Mouse (Mus musculus) left cerebral cortex, adult 18-20 months (tissue): Measurements from ENCODE around the gene Rtl6. TPM values are rescaled to one million over a fixed set of nuclear protein-coding genes. Genes with fewer than 3 reads are reported as not detected.

Experiments
- DNase-seq, 2 experiments: peaks; one replicate each; pipeline ENCODE4 v3.0.0; 2021 to 2022; ENCODE audit warnings: low spot score in 2 of 2, mixed read lengths in 1 of 2
- total RNA-seq, 2 experiments: library from RNA; stranded (reverse); gene quantifications; 2 replicates each; pipeline ENCODE4 v1.2.3; 2021

The Rtl6 gene
- total RNA-seq, 2 experiments from 2014 or later: 49.2 to 50.3 TPM

DNA sequence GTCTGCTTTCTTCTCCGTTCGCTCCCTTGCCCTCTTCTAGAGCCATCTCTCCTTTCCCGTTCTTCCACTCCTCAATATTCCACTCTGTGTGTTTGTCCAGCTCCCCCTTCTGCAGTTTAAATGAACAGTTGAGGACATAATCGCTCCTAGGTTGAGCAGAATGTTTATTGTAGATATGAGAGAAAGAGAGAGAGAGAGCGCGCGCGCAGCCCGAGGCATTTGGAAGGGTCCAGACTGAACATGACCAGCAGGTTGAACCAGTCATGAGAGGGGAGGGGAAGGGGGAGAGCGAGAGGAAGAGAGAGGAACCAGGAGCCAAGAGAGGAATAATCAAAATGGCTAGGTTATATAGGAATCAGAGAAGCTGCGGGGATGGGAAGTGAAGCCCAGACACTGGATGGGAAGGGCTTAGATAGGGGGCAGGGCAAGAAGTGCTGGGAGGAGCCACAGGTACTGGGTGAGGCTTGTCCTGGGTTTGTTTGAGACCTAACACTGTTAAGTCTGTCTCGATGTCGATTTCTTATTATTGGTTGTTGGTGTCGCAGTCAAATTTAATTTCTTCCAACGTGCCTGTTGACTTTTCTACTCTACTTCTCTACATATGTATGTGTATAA, 18.5 kb downstream of the Rtl6 start:
- no peak for DNase-seq

DNA sequence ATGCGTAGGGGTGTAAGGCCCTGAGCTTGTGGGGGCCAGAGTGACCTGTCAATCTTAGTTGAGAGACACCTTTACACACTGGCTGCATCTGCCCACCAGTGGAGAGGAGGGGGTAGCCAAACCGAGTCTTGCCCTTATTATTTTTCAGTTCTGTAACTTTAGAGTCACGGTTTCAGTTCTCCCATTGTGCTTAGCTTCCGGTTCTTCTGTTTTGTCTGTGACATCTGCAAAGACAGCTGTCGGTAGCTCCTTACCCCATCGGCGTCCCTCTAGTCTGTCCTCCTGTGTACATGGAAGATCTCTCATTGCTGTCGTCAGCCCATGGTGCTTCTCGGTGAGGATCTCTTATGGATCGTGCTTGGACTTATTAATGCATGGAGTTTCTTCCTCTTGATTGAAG, 20.5 kb downstream of the Rtl6 start:
- DNase-seq: no peak

DNA sequence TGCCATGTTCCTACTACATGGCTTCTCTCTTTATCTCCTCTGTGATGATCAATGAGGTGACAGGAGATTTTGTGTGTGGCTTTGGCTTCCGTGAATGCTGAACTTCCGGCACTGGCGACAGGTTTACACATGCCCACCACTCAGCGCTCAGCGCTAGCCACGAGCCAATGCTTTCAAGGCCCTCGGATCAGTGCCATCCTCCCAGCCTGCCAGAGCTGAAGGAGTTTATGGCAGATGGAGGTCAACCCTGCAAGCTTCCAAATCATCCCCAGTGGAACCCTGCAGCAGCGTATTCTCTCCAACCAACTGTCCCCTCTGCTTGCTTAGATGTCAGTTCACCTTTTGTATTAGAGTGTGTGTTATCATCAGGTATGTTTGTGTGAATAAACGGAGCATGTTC, 21.0 kb downstream of the Rtl6 start:
- DNase-seq: no peak

DNA sequence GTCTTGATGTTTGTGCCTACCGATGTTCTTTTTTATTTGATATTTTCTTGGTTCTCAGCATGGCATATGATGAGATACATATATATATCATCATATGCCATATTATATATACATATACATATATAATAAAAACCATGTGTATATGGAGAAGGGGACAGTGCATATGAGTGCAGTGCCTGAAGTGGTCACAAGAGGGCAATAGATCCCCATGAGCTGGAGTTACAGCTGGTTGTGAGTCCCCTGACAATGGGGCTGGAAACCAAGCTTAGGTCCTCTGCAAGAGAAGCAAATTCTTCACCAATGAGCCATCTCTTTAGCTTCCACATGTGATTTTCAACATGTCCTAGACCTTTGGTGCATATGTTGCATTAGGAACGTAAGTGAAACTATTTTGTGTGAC, 21.7 kb downstream of the Rtl6 start:
- no peak for DNase-seq

DNA sequence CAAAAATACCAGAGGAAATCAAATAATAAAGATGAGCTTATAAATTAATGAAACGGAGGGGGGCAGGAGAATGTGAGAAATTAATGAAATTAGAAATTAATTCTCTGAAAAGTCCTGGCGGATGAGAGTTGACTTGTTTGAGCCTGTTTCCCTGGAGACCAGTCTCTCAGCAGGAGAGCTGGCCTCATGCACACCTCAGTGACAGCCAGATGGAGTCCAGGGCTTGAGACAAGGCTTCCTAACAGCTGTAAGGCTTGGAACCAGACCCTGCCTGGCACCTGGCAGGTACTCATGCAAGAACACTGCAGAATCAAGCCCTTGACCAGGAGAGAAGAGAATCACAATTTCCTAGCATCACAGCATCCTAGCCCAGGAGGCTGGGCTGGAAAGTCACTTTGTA, 25.4 kb downstream of the Rtl6 start:
- DNase-seq: no peak

DNA sequence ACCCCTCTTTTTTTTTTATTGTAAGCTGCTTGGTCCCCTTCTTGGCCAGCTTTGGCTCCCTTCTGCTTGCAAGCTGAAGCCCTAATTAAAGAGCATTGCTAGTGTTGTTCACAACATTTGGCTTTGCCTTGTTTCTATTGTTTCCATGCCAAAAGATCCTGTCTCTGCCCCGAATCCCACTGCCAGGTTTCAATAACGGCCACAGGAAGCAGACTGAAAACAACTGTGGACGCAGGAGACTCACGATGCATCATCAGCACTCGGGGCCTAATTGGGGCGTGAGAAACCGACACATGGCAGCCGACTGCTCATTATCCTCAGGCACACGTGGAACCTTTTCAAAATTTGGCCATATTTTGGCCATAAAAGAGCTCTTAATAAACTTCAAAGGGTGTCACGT, 26.1 kb downstream of the Rtl6 start:
- DNase-seq: no peak

DNA sequence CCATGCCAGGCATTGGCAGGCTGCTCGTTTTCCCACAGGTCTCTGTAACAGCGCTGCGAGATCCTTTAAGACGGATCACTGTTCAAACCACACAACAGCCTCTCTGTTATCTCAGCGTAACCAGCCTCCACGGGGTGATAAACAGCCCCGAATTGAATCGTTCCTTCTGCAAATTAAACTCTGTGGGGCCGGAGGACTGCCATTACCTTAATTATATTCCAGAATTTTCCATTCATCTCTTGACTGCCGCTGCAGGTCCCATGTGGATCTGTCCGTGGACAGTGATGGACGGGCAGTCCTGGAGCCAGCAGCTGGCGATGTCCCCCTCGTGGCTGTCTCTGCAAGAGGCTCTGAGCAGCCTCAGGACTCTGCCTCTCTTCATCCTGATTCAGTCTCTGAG, 30.7 kb downstream of the Rtl6 start:
- DNase-seq: no peak

DNA sequence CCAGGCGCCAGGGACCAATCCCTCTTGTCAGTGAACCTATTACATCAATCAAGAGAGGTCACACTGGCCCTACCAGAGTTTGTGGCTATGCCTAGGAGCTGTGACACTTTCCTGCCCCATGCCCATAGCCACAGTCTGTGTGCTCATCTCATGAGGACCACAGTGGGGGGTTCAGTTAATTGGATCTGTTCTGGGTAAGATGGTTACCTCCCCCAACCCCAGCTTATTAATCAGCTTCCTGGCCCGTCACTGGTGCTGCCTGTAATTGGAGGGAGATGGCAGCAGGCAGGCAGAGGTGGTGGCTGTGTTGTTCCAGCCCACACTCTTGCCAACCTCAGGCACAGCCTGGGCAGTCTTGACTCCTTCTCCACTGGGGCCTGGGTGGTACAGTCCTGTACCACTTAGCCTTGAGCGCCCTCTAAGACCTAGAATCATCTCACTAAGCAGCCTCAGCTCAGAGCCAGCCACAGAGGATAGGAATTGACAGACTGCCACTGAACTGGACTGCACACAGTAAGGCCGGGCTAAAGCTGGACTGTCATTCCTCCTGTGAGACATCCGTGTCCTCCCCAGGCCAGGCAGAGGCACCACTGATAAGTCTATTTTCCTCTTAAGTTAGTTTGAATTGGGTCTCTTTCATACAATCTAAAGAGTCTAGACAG, 32.3 kb downstream of the Rtl6 start:
- no peak for DNase-seq

DNA sequence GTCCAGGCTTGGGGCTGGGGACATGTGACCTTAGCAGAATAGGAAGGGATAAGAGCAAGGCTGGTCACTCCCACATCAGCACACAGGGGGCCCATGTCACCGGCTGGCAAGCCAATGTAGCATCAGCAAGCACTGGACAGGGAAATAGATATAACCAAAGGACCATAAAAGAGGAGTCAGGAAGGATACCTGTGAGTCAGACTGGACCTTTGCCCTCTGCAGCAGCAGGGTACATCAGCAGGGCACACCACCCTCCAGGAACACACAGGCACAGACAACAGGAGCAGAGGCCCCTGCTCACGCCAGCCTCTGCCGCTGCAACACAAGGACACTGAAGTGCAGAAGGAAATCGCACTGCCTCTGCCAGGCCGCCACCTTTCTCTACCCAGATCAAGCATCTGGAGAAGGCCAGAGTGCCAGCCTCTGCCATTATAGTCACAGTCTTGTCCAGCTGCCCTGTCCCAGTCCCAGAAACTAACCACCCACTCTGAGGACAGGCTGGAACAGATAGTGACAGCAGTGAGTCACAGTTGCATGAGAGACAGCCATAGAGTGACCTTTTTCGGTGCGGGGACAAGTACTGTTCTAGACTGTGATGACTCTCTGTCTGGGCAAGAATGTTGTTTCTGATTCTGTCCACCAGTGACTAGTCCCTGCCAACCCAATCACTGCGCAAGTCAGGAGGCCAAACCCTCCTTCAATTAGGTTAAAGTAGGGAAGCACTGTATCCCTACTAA, 34.5 kb downstream of the Rtl6 start:
- DNase-seq: no peak

DNA sequence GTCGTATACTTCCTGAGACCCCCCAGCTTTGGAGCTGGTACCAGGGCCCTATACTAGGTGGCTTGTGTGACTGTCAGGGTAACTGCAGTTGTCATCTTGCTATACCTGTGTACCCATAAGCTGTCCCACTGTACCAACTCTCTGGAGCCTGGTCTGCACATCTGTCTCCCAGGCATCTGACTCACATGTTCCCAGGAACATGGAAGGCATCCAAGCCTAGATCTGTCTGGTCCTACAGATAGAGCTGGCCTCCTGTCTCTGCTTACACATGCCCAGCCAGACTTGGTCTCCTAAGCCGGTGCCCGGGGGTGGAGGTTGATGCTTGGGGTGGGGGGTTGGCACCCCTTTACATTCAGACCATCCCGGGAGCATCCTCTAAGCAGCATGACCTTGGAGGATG, 36.1 kb downstream of the Rtl6 start:
- no peak for DNase-seq

DNA sequence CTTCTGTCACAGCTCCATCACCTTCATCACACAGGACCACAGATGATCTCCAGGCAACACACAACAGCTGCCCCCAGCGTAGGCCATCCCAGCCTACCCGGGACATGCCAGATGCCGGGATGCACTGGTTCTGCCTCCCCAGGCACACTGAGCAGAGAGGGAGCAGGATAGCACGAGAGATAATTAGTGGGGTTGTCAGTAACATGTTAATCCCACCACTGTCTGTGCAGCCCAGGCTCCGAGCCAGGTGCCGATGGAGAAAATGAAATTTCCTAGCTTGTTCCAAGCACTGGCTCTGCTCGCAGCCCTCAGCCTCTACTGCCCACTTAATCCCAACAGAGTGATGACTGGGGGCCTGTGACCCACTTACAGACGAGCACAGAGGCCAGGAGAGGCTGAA, 39.1 kb downstream of the Rtl6 start:
- DNase-seq: no peak

DNA sequence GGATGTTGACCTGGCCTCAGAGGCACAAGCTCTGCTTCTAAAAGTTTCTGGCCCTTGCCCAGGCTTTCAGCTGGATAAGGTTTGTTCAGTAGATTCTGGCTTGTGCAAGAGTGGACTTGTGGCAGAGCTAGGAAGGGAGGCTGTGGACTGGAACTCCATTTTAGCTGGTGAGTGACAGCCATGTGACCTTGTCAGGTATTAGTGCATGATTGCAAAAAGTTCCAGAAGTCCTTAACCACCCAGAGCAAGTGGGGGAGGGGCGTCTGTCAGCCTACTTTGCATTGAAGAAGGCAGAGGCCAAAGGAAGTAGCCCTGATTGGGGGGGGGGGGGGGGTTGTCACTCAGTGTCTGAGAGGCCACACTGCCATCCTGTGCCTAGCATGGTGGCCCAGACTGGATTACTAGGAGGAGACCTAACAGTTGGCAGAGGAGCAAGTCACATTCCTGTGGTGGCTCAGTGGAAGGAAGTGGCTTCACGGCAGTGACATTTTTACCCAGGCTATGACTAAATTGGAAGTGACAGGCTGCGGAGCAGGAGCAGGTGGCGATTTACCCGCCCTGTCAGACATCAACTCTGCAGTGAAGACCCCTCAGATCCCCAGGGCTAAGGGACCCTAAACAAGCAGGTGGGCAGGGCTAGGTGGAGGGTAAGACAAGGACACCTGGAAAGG, 44.9 kb downstream of the Rtl6 start:
- no peak for DNase-seq

DNA sequence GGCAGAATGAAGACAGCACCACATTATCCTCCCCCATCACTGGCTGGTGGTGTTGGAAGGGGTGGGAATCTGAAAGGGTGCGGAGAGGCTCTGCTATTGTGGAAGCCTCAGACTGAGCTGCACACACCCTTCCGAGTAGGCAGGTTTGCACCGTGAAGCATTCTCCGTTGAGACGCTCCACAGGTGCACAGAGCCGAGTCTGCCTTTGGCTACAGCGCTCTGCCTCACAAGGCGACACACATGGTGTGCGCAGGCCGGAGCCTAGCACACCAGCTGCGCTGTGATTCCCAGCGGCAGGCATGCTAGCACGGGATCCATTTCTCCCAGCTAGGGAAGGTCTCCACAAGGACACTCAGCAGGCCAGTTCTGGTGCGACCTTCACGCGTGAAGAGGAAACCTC, 47.6 kb downstream of the Rtl6 start:
- peak; percentile 39 to 44 for DNase-seq

DNA sequence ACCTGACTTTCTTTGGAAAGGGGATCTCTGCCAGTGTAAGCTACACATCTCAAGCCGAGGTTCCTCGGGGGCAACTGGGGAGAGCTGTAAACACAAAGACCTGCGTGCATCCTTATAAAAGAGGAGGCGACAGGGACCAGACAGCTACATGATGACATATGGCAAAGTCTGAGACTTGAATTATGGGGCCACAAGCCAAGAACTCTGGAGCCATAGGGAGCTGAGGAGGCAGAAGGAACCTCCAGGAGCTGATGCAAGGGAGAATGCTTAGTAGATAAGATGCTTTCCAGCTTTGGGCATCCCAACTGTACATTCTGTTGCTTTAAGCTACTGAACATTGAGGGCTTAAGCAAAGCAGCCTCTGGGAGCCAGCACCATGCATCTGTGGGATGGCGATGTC, 48.5 kb downstream of the Rtl6 start:
- DNase-seq: peak in 1 of 2 experiments; percentile 24

DNA sequence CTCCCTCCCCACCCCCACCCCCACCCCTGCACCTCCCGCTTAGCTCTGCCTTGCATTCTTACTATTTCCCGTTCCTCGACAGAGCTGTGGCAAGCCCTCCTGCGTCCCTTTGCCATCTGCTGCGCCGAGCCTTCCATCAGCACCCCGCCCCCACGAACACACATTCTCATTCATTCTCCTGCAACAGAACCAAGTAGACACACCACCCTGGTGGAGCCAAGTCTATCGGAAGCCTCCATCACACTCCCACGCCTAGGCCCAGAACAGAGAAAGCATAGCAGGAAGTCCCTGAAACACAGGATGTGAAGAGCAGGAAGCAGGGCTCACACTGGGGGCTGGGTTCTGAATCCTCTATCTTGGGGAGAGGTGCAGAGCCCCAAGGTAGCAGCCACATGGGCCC, 51.6 kb downstream of the Rtl6 start:
- peak; percentile 63 to 78 for DNase-seq

DNA sequence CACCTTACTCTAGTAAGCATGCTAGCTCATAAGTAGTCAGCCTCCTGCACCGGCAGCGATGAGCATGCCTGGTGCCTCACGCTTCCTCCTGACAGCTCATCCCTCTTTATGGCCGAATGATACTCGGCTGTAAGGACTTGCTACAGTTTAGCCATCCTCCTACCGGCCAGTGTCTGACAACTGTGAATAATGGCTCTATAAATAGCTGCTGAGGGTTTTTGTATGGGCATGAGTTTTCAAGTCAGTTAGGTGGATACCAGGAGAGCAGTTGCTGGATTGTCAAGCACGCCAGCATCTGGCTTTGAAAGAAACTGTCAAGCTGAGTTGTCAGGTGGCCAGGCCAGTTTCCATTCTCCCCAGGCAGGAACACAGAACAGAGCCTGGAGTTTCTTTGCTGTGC, 52.7 kb downstream of the Rtl6 start:
- no peak for DNase-seq

Other genes with a start within 250 kb of the Rtl6 start
- 10 to 100 TPM; 12.5 to 14.9 TPM for gene Parvg, start 233.8 kb downstream of the Rtl6 start, total RNA-seq
- gene Shisal1, start 110.7 kb downstream of the Rtl6 start, total RNA-seq: 10 to 100 TPM; 41.6 to 49.5 TPM
- 10 to 100 TPM in 1 of 2 experiments, 1 to 10 TPM in 1; 9.2 to 10.8 TPM for gene Prr5, start 111.8 kb upstream of the Rtl6 start, total RNA-seq
- gene Arhgap8, start 162.2 kb upstream of the Rtl6 start, total RNA-seq: under 1 TPM; 0.28 TPM